Mouse (Mus musculus) brain, embryonic 14.5 days (tissue): ENCODE results near the gene Krtap22-2. TPM values are rescaled to one million over a fixed set of nuclear protein-coding genes. Genes with fewer than 3 reads are reported as not detected.
"Not testable (repeated sequence)": the region's sequence is repeated elsewhere in the genome, so short reads cannot be mapped to it uniquely, and the experiment has no call there.

Experiments used
- DNase-seq: peaks from one replicate; pipeline ENCODE4 v3.0.0-alpha.2; 2011; ENCODE audit warnings: low read depth
- CTCF ChIP-seq: fragments of 200-500 bp; IDR thresholded peaks from 2 replicates; pipeline ENCODE4 v1.5.1; 2012; ENCODE audit warnings: inconsistent platforms, mild to moderate bottlenecking, moderate library complexity, borderline replicate concordance; ENCODE audit not compliant: insufficient read depth, insufficient read length; ENCODE audit errors: extremely low read depth
- POLR2A ChIP-seq: fragments of 200-500 bp; IDR thresholded peaks from 2 replicates; pipeline ENCODE4 v1.6.1; 2012; ENCODE audit warnings: mild to moderate bottlenecking, inconsistent platforms, borderline replicate concordance; ENCODE audit not compliant: poor library complexity, insufficient read depth, insufficient read length, severe bottlenecking; ENCODE audit errors: extremely low read depth
- polyA plus RNA-seq: library from polyadenylated mRNA; depleted of rRNA; stranded (reverse); fragments of >200 nt; gene quantifications from 2 replicates; pipeline ENCODE4 v1.2.3, GENCODE M21; 2012; rRNA removed

The Krtap22-2 gene
- polyA plus RNA-seq, result not detected in 2 replicates

- DNase-seq, result no peak
- TF ChIP-seq POLR2A (no peak), CTCF (no peak)
These were observed at the start of gene Krtap22-2 for GRCm38 (mm10) chr16:89010659-89011058. TSS of gene Krtap22-2 (minus strand) at chr16:89010759.

- TF ChIP-seq CTCF (no peak), POLR2A (no peak)
- no peak for DNase-seq
These were observed 37.2 kb upstream of the Krtap22-2 start, which contains the start of gene Krtap6-5 for GRCm38 (mm10) chr16:89047783-89048182. TSS of gene Krtap6-5 (minus strand) at chr16:89047883.

GRCm38 (mm10) chr16:89041372-89041771, 30.8 kb upstream of the Krtap22-2 start, which contains the start of gene Gm10228:
TSS of gene Gm10228 (minus strand) at chr16:89041472.
- DNase-seq, result not testable (repeated sequence)

- not testable (repeated sequence) for DNase-seq
These were observed 20.8 kb upstream of the Krtap22-2 start, which contains the start of gene Krtap6-1 for GRCm38 (mm10) chr16:89031399-89031798. TSS of gene Krtap6-1 (plus strand) at chr16:89031699.

GRCm38 (mm10) chr16:89014984-89015383, 4.4 kb upstream of the Krtap22-2 start, which contains the start of gene Gm10229:
TSS of gene Gm10229 (plus strand) at chr16:89015284.
- DNase-seq, result not testable (repeated sequence)

GRCm38 (mm10) chr16:89013973-89014372, 3.4 kb upstream of the Krtap22-2 start:
- DNase-seq, result no peak
- TF ChIP-seq CTCF, result no peak
- no peak for TF ChIP-seq POLR2A

GRCm38 (mm10) chr16:88962773-88963172, 47.8 kb downstream of the Krtap22-2 start, which contains the start of gene Krtap16-3:
TSS of gene Krtap16-3 (minus strand) at chr16:88962873.
- TF ChIP-seq CTCF (no peak), POLR2A (no peak)
- DNase-seq, result peak; percentile 37

Other genes with a start within 250 kb of the Krtap22-2 start
- gene 2310057N15Rik, start 236.6 kb downstream of the Krtap22-2 start, polyA plus RNA-seq, result not detected in 2 replicates
- not detected in 2 replicates for gene Gm5965, start 232.9 kb downstream of the Krtap22-2 start, polyA plus RNA-seq
- gene Gm20741, start 198.5 kb downstream of the Krtap22-2 start, polyA plus RNA-seq, result not detected in 2 replicates
- not detected in 2 replicates for gene Krtap15, start 190.5 kb downstream of the Krtap22-2 start, polyA plus RNA-seq
- gene Krtap14, start 184.6 kb downstream of the Krtap22-2 start, polyA plus RNA-seq, result not detected in 2 replicates
- not detected in 2 replicates for gene Krtap19-1, start 141.3 kb downstream of the Krtap22-2 start, polyA plus RNA-seq
- not detected in 2 replicates for gene Krtap19-2, start 136.5 kb downstream of the Krtap22-2 start, polyA plus RNA-seq
- not detected in 2 replicates for gene Krtap19-3, start 132.7 kb downstream of the Krtap22-2 start, polyA plus RNA-seq
- not detected in 2 replicates for gene Krtap19-4, start 125.7 kb downstream of the Krtap22-2 start, polyA plus RNA-seq
- not detected in 2 replicates for gene Krtap19-5, start 114.3 kb downstream of the Krtap22-2 start, polyA plus RNA-seq
- not detected in 2 replicates for gene Krtap19-9b, start 78.5 kb downstream of the Krtap22-2 start, polyA plus RNA-seq
- not detected in 2 replicates for gene Krtap16-3, start 47.9 kb downstream of the Krtap22-2 start, polyA plus RNA-seq
- not detected in 2 replicates for gene Gm10229, start 4.5 kb upstream of the Krtap22-2 start, polyA plus RNA-seq
- gene Krtap6-1, start 20.9 kb upstream of the Krtap22-2 start, polyA plus RNA-seq, result not detected in 2 replicates
- not detected in 2 replicates for gene Gm10228, start 30.7 kb upstream of the Krtap22-2 start, polyA plus RNA-seq
- not detected in 2 replicates for gene Krtap6-5, start 37.1 kb upstream of the Krtap22-2 start, polyA plus RNA-seq
- gene 1110025L11Rik, start 53.2 kb upstream of the Krtap22-2 start, polyA plus RNA-seq, result not detected in 2 replicates
- not detected in 2 replicates for gene Krtap6-3, start 73.3 kb upstream of the Krtap22-2 start, polyA plus RNA-seq
- gene Gm6358, start 130.1 kb upstream of the Krtap22-2 start, polyA plus RNA-seq, result not detected in 2 replicates
- not detected in 2 replicates for gene Gm10061, start 140.3 kb upstream of the Krtap22-2 start, polyA plus RNA-seq
- gene Gm9789, start 147.2 kb upstream of the Krtap22-2 start, polyA plus RNA-seq, result not detected in 2 replicates
- not detected in 2 replicates for gene Gm7735, start 158.7 kb upstream of the Krtap22-2 start, polyA plus RNA-seq
- gene 1110057P08Rik, start 164.0 kb upstream of the Krtap22-2 start, polyA plus RNA-seq, result not detected in 2 replicates
- not detected in 2 replicates for gene Krtap20-2, start 195.1 kb upstream of the Krtap22-2 start, polyA plus RNA-seq